Mouse (Mus musculus) v-Abl transformed pro-B cells (cell line): Measurements from ENCODE around the gene Tnni2.

ENCODE experiments used
- in situ Hi-C, 2 experiments: fragments of 400-800 bp; cut with MboI; formaldehyde crosslinking; loops; one replicate each; pipeline ENCODE4 v1.15.1; 2025; ENCODE audit not compliant: unreplicated experiment in 2 of 2

Tnni2 gene

GRCm38 (mm10) chr7:142425641-142426213, 15.9 kb upstream of the Tnni2 start:
- in situ Hi-C loops: no loop called here

GRCm38 (mm10) chr7:142428213-142428612, 13.4 kb upstream of the Tnni2 start:
- in situ Hi-C loops: no loop called here

GRCm38 (mm10) chr7:142430160-142430678, 11.4 kb upstream of the Tnni2 start:
- in situ Hi-C loops: loop anchor here in 1 of 2 experiments (5.0 kb wide), 1 partner anchor 38 kb away; no protein-coding TSS in a partner anchor

- in situ Hi-C loops: loop anchor here in 1 of 2 experiments (5.0 kb wide), 1 partner anchor 39 kb away; no protein-coding TSS in a partner anchor
These were observed 10.5 kb upstream of the Tnni2 start for GRCm38 (mm10) chr7:142431106-142431505.

GRCm38 (mm10) chr7:142433623-142434022, 8.0 kb upstream of the Tnni2 start:
- in situ Hi-C loops: loop anchor here in 1 of 2 experiments (5.0 kb wide), 1 partner anchor 41 kb away; no protein-coding TSS in a partner anchor

- in situ Hi-C loops: loop anchor here in 1 of 2 experiments (5.0 kb wide), 1 partner anchor 42 kb away; no protein-coding TSS in a partner anchor
These were observed 7.3 kb upstream of the Tnni2 start, which contains the start of gene Syt8 for GRCm38 (mm10) chr7:142434137-142434865. Gene Syt8, plus strand, starts transcription at chr7:142434850.

- in situ Hi-C loops: loop anchor here (5.0 kb wide), 3 partner anchors 98 to 242 kb away; no protein-coding TSS in a partner anchor
These were observed 6.1 kb upstream of the Tnni2 start for GRCm38 (mm10) chr7:142435524-142435923.

GRCm38 (mm10) chr7:142437324-142437723, 4.3 kb upstream of the Tnni2 start:
- in situ Hi-C loops: loop anchor here (5.0 kb wide), 3 partner anchors 100 to 240 kb away; no protein-coding TSS in a partner anchor

- in situ Hi-C loops: loop anchor here (5.0 kb wide), 6 partner anchors 57 to 237 kb away; partner anchors contain the start of gene Tnnt3 (in 2 of the 2)
These were observed 1.6 kb upstream of the Tnni2 start for GRCm38 (mm10) chr7:142439966-142440365.

GRCm38 (mm10) chr7:142440657-142441114, 922 bp upstream of the Tnni2 start:
- in situ Hi-C loops: loop anchor here (5.0 kb wide), 3 partner anchors 57 to 142 kb away; partner anchors contain the start of gene Tnnt3 (in 2 of the 2)

GRCm38 (mm10) chr7:142442081-142442907, 686 bp downstream of the Tnni2 start:
- in situ Hi-C loops: loop anchor here (5.0 kb wide), 3 partner anchors 55 to 140 kb away; partner anchors contain the start of gene Tnnt3 (in 2 of the 2)

- in situ Hi-C loops: loop anchor here (5.0 kb wide), 3 partner anchors 54 to 139 kb away; partner anchors contain the start of gene Tnnt3 (in 2 of the 2)
These were observed 1.4 kb downstream of the Tnni2 start for GRCm38 (mm10) chr7:142442908-142443420.

GRCm38 (mm10) chr7:142443474-142443873, 1.9 kb downstream of the Tnni2 start:
- in situ Hi-C loops: loop anchor here (5.0 kb wide), 3 partner anchors 54 to 139 kb away; partner anchors contain the start of gene Tnnt3 (in 2 of the 2)

- in situ Hi-C loops: loop anchor here (5.0 kb wide), 3 partner anchors 53 to 138 kb away; partner anchors contain the start of gene Tnnt3 (in 2 of the 2)
These were observed 2.6 kb downstream of the Tnni2 start for GRCm38 (mm10) chr7:142444171-142444570.

GRCm38 (mm10) chr7:142445324-142445723, 3.7 kb downstream of the Tnni2 start:
- in situ Hi-C loops: loop anchor here in 1 of 2 experiments (5.0 kb wide), 1 partner anchor 87 kb away; the partner anchor contains the start of gene Mrpl23

GRCm38 (mm10) chr7:142446264-142446663, 4.7 kb downstream of the Tnni2 start:
- in situ Hi-C loops: loop anchor here in 1 of 2 experiments (5.0 kb wide), 1 partner anchor 86 kb away; the partner anchor contains the start of gene Mrpl23

- in situ Hi-C loops: loop anchor here in 1 of 2 experiments (5.0 kb wide), 1 partner anchor 83 kb away; the partner anchor contains the start of gene Mrpl23
These were observed 7.5 kb downstream of the Tnni2 start for GRCm38 (mm10) chr7:142449038-142449617.

- in situ Hi-C loops: no loop called here
These were observed 13.1 kb downstream of the Tnni2 start for GRCm38 (mm10) chr7:142454706-142455105.

- in situ Hi-C loops: no loop called here
These were observed 13.6 kb downstream of the Tnni2 start for GRCm38 (mm10) chr7:142455251-142455650.
